Mouse (Mus musculus): ENCODE results near the gene Copg2. TPM values are rescaled to one million over a fixed set of nuclear protein-coding genes. Genes with fewer than 3 reads are reported as not detected.

The Copg2 gene
- polyA plus RNA-seq, 1 experiment from 2014 or later = 25.6 TPM

DNA sequence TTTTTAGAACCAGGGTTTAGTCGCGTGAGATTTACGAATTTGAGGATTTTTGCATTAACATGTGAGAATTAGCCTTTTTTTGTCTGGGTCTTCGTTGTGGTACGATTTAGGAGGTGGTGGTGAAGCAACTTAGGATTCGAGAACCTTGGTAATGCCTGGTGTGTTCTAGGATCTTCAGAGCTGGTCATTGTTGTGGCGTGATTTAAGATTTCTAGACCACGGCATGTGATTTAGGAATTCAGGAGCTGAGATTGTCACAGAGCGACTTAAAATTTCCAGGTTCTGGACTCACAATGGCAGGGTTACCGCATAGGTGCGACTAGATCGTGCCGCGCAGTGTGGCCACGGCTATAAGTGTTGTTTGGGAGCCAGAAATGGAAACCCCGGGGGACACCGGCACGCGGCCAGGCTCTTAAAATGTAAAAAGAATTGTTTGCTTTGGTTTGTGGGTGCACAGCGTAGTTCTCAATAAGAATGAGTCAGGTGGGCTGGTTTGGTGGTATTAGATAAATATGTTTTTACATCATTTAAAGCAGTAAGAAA is 158.1 kb downstream of the Copg2 start:
- H3K4me3 ChIP-seq = peak overlapping the region; percentile 61
- no peaks in the 10 kb centered on the region for H3K27me3 ChIP-seq
- 46% methylated on average over 20 of the region's 20 CpGs for WGBS
- H3K27ac ChIP-seq (replicated peaks) = peak overlapping the region; percentile 92
- H3K9me3 ChIP-seq = peaks cover 10% of the 10 kb centered on the region
- H3K9ac ChIP-seq (replicated peaks) = peak overlapping the region; percentile 80
- no peak for ATAC-seq (replicated peaks)
- H3K4me1 ChIP-seq = peaks cover 27% of the 10 kb centered on the region
- H3K4me2 ChIP-seq (replicated peaks) = peak overlapping the region; percentile 66
- peaks cover 13% of the 10 kb centered on the region for H3K36me3 ChIP-seq

DNA sequence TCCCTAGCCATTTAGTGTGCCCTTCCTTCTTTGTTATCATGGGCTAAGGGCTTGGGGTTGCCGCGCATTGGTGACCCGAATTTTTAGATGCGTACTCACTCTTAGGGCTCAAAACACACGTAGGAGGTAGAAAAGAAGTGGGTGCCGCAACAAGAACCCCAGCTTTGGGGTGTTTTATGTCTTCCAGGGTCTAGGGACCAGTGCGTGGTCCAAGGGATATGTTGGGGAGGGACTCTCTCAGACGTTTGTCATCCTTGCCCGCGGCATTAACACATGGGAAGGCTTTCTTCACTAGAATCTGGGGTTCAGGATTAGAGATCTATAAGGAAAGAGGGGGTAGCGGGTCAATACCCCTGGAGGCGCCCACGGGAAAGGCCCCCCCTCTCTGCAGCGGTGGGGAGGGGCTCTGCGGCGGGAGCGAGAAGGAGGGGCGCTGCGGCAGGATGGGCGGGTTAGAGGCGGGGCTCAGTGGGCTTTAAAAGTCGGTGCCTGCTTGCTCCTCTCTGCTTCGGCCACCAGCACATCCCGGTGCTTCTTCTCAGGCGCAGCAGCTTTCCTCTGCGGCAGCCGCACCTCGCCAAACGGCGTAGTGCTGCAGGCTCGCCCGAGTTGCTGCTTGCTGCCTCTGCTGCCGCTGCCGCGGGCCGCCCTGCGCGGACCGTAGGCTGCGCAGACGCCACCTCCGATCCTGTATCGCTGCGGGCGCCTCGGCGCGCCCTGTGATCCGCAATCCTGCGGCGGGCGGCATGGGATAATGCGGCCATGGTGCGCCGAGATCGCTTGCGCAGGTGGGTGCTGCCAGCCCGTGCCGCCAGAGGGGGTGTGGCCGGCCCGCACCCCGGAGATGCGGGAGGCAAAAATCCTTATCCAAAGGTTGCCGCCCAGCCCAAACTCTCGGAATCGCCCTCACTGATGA is 158.8 kb downstream of the Copg2 start:
- H3K4me2 ChIP-seq (replicated peaks) = peak overlapping the region; percentile 66
- H3K36me3 ChIP-seq = peaks cover 6% of the 10 kb centered on the region
- H3K4me1 ChIP-seq = peaks cover 33% of the 10 kb centered on the region
- peak overlapping the region; percentile 61 for H3K4me3 ChIP-seq
- peaks cover 10% of the 10 kb centered on the region for H3K9me3 ChIP-seq
- WGBS = 45% methylated on average over 64 of the region's 66 CpGs
- peak overlapping the region; percentile 80 for H3K9ac ChIP-seq (replicated peaks)
- peak overlapping the region; percentile 92 for H3K27ac ChIP-seq (replicated peaks)
- ATAC-seq (replicated peaks) = peak; percentile 81
- no peaks in the 10 kb centered on the region for H3K27me3 ChIP-seq

DNA sequence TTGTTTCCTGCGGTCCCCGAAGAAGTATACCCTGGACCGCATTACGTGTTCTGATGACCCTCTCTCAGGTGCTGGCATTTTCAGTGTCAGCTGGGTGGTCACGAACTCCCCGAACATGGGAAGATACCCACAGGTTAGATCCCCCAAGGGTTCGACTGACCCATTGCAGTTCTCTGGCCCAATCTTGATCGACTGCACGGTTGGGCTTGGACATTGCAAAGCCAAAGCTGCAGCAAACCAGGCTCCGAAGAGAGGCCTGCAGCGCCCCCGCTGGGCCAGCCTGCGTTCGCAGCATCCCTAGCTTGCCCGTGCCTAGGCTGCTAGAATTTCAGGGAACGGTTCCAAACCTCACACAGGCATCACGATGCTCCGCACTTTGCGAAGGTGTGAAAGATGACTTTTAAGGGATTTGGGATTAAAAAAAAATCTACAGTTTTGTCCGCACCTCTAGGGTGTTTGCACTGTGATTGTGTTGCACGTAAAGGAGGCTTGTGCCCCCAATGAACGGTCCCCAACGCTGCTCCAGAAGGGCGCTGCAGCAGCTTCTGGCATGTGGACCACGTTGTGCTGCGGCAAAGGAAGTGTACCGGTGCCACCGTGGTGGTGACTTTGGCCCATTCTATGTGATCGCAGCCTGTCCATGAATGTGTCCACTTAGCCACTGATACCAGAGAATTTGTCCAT is 159.6 kb downstream of the Copg2 start:
- H3K4me3 ChIP-seq = peak overlapping the region; percentile 61
- peak overlapping the region; percentile 80 for H3K9ac ChIP-seq (replicated peaks)
- peak overlapping the region; percentile 66 for H3K4me2 ChIP-seq (replicated peaks)
- peaks cover 33% of the 10 kb centered on the region for H3K4me1 ChIP-seq
- H3K9me3 ChIP-seq = peaks cover 10% of the 10 kb centered on the region
- H3K27ac ChIP-seq (replicated peaks) = peak overlapping the region; percentile 92
- H3K27me3 ChIP-seq = no peaks in the 10 kb centered on the region
- ATAC-seq (replicated peaks) = peak; percentile 73
- no peaks in the 10 kb centered on the region for H3K36me3 ChIP-seq
- 47% methylated on average over 29 of the region's 29 CpGs for WGBS

DNA sequence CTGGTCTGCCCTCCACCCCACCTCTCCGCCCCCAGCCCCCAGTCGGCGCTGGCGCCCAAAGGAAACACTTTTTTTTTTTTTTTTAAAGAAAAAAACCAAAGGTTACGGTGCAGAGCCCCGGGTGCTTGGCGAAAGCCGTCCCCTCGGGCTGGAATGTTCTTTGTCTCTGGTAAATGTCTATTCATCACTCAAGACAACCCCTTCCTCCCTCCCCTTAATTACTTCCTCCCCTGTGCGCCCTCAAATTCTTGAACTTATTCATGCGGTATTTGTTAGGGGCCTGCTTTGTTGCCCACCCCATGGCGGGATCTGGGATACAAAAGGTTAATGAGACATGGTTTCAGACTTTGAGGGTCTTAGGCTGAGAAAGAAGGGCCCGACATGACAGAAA is 160.2 kb downstream of the Copg2 start:
- ATAC-seq (replicated peaks) = no peak; the same call in 1 of the 2 replicates
- Histone ChIP-seq H3K4me3 (no peak overlapping the region), H3K4me2 (replicated peaks) (peak overlapping the region; percentile 66), H3K9me3 (peaks cover 10% of the 10 kb centered on the region), H3K4me1 (peaks cover 33% of the 10 kb centered on the region), H3K9ac (replicated peaks) (no peak overlapping the region; the same call in 1 of the 2 replicates), H3K27ac (replicated peaks) (peak overlapping the region; percentile 92), H3K36me3 (no peaks in the 10 kb centered on the region), H3K27me3 (no peaks in the 10 kb centered on the region)
- 51% methylated on average over 13 of the region's 13 CpGs for WGBS

DNA sequence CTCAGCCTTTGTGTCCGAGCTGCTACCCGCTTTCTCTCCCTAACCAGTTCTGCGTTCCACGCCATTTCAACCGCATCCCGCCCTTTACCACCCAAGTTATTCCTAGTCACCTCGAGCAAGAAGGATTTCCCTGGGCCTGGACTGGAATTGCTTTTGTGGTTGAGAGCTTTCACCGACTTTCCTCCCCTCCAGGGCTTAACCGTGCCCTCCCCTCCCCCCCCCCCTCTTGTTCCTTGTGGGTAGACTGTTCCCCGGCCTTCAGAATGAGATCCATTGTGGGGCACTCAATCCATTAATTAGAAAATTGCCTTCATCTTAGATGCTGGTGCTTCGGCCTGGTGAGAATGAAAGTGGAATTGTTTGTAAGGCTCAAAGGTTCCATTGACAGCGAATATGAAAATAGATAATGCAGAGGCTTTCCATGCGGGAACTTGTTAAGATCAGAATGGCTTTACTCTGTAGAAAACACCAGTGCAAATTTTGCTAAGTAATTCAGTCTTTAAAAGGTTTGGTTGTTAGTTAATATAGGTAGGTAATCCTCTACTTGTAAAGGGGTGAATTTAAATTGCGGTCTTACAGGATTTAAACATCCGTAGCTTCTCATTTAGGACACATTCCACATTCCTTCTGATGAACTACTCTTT is 160.7 kb downstream of the Copg2 start:
- peak overlapping the region; percentile 14; the same call in 1 of the 2 replicates for H3K9ac ChIP-seq (replicated peaks)
- H3K4me3 ChIP-seq = peak overlapping the region; percentile 21; the same call in 1 of the 2 replicates
- H3K4me2 ChIP-seq (replicated peaks) = peak overlapping the region; percentile 66
- H3K27me3 ChIP-seq = no peaks in the 10 kb centered on the region
- no peak for ATAC-seq (replicated peaks)
- peak overlapping the region; percentile 92 for H3K27ac ChIP-seq (replicated peaks)
- WGBS = 45% methylated on average over 15 of the region's 15 CpGs
- peaks cover 10% of the 10 kb centered on the region for H3K9me3 ChIP-seq
- peaks cover 32% of the 10 kb centered on the region for H3K4me1 ChIP-seq
- H3K36me3 ChIP-seq = no peaks in the 10 kb centered on the region

DNA sequence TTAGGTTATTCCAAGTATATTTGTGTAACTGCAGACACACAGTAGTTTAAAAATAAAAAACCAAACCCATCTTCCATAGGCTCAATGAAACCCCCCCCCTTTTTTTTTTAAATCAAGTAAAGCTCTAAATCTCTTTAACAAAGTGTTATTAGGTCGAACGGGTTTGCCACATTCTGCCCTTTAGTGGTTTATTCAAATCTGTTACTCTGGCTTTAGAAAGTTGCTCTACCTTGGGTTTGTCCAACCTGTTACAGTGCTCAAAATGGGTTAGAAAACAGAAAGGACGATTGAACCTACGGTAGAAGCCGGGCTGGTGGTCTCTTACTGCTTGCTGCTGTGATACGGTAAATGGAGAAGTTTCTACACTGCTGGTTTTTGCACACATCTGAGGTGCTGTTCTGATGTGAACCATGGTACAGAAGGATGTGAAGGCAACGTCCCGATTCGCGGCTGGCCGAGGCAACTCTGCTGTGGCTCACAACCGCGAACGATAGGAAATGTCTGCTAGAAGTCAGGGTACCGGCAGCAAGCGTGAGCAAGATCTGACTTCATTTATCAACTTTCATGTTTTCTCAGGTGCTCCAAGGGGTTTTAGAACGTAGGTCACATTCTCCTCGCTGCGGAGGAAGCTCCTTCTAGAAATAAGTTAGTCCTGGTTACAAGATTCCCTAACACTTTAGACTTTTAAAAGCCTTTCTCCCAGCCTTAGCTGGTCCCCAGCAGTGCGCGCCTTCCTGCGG is 161.4 kb downstream of the Copg2 start:
- Histone ChIP-seq H3K27ac (replicated peaks) (peak overlapping the region; percentile 92), H3K27me3 (no peaks in the 10 kb centered on the region), H3K9me3 (peaks cover 10% of the 10 kb centered on the region), H3K4me3 (peak overlapping the region; percentile 21), H3K4me1 (peaks cover 28% of the 10 kb centered on the region), H3K4me2 (replicated peaks) (peak overlapping the region; percentile 66), H3K9ac (replicated peaks) (peak overlapping the region; percentile 14), H3K36me3 (no peaks in the 10 kb centered on the region)
- WGBS = 48% methylated on average over 22 of the region's 22 CpGs
- ATAC-seq (replicated peaks) = no peak

DNA sequence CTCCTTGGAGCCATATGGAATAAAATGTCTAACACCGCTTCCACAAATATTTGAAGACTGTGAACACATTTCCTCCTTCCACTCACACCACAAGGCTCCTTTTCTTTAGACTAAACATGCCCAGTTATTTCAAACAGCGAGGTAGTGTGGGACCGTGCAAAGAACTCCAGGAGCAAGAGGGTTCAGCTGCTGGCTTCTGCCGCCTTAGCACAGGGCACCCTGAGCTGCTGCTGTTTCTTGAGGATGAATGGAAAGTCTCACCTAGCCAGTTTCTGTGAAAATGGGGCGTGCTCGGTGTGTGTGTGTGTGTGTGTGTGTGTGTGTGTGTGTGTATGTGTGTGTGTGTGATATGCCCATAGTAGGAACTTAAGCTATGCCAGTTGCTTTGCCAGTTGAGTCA is 162.1 kb downstream of the Copg2 start:
- Histone ChIP-seq H3K9me3 (peaks cover 10% of the 10 kb centered on the region), H3K27me3 (no peaks in the 10 kb centered on the region), H3K4me3 (no peak overlapping the region), H3K4me1 (peaks cover 27% of the 10 kb centered on the region), H3K9ac (replicated peaks) (no peak overlapping the region), H3K36me3 (no peaks in the 10 kb centered on the region), H3K27ac (replicated peaks) (no peak overlapping the region), H3K4me2 (replicated peaks) (no peak overlapping the region)
- no peak for ATAC-seq (replicated peaks)
- 48% methylated on average over 6 of the region's 6 CpGs for WGBS

DNA sequence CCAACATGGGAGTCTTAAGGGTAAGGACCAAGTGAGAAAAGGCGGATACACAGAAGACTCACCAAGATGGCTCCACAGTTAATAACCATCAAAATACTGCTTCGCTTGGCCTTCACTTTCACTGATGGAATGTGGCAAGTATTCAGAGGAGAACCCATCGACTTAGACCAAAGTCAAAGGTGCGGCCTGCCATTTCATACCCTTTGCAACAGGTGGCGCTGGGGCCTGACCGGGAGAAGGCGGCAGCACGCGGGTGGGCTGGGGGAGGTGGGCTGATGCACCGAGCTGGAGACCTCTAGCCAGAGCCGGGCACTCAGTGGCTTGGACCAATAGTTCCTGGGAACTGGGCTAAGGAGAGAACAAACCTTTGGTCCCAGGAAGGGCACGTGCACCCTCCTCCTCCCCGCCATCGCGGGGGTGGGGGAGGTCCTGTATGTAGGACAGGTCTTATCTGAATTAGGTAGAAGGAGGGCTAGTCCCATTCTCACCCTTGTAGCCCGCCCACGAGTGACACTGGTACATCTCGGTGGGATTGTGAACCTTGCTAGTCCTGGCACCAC is 163.9 kb downstream of the Copg2 start:
- Histone ChIP-seq H3K4me3 (no peak overlapping the region), H3K4me1 (peaks cover 27% of the 10 kb centered on the region), H3K27me3 (no peaks in the 10 kb centered on the region), H3K36me3 (no peaks in the 10 kb centered on the region), H3K9ac (replicated peaks) (no peak overlapping the region), H3K9me3 (no peaks in the 10 kb centered on the region), H3K4me2 (replicated peaks) (no peak overlapping the region), H3K27ac (replicated peaks) (no peak overlapping the region)
- ATAC-seq (replicated peaks) = no peak
- 42% methylated on average over 18 of the region's 18 CpGs for WGBS

DNA sequence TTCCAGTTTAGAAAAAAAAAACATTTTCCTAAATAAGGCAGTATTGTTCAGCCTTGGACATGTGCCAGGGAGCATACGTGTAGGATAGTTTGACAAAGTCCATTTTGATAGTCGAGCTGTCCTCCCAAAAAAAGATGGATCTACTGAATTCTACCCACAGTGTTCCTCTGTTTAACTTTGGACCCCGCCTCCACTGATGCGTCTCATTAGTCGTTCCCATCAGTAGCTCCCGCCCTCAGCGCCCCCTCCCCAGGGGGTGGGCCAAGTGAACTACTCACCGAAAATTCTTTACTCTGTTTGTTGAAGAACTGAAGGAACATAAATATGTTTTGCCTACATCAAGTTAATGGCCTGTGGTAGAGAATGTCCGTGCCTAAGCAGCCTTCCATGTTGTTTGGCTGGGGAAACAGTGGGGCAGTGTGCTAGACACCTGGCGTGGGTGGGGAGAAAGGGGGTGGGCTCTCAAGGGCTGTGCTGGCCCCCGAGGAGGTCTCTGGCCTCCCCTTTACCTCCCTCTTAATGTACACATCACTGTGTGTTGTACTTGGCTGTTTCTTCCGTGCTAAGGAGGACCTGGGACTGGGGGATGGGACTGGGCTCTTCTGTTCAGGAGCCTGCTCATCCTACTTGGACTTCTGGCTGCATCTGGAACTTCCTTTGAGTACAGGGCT is 166.2 kb downstream of the Copg2 start:
- no peak overlapping the region for H3K27ac ChIP-seq (replicated peaks)
- H3K4me3 ChIP-seq = no peak overlapping the region
- ATAC-seq (replicated peaks) = no peak
- H3K27me3 ChIP-seq = no peaks in the 10 kb centered on the region
- peaks cover 18% of the 10 kb centered on the region; the same call in 1 of the 2 replicates for H3K4me1 ChIP-seq
- no peak overlapping the region for H3K4me2 ChIP-seq (replicated peaks)
- H3K9ac ChIP-seq (replicated peaks) = no peak overlapping the region
- no peaks in the 10 kb centered on the region for H3K9me3 ChIP-seq
- 56% methylated on average over 12 of the region's 12 CpGs for WGBS
- no peaks in the 10 kb centered on the region for H3K36me3 ChIP-seq

DNA sequence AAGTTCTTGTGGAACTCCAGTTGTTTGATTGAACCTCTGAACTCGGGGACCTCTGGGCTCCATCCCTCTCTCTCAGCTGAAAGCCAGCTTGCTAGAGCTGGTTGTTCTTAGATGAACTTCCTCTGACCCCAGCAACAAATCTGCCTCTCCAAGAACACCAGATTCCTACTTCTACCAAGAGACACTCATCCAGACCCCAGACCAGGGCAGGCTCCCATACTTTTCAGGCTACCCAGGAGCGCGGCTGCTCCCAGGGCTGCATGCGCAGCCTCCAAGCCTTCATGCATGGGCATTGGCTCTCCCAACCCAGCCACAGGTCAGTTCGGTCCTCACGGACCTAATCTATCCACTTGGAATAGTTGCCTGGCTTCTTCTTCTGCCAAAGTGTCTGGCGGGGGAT is 173.3 kb downstream of the Copg2 start, which contains the start of gene Mest:
Mest (plus strand) TSS at position 217 of the 400 bp plus-strand sequence.
- Histone ChIP-seq H3K27ac (replicated peaks) (peak within 1 kb of the TSS; percentile 65), H3K4me2 (replicated peaks) (no peak within 1 kb of the TSS), H3K4me3 (no peak within 1 kb of the TSS), H3K9ac (replicated peaks) (no peak within 1 kb of the TSS), H3K36me3 (no peaks in the 10 kb centered on the region), H3K9me3 (no peaks in the 10 kb centered on the region), H3K27me3 (no peaks in the 10 kb centered on the region), H3K4me1 (peaks cover 13% of the 10 kb centered on the region)
- 75% methylated on average over 7 of the region's 7 CpGs for WGBS
- no peak for ATAC-seq (replicated peaks)

All from forebrain, embryonic 15.5 days (tissue).